Mouse (Mus musculus): ENCODE data around the gene Ptrh2.

GRCm38 (mm10) chr11:86654096-86654495 lies 29.7 kb upstream of the Ptrh2 start:
- no peak for TF ChIP-seq CTCF (IDR thresholded peaks at IDR 0.05; ENCODE audit: extremely low read depth, insufficient read depth, insufficient read length, insufficient replicate concordance)
- TF ChIP-seq POLR2A (IDR thresholded peaks at IDR 0.05; ENCODE audit: low read depth, low read length): no peak
